Mouse (Mus musculus) left cerebral cortex, postnatal 10 days (tissue): ENCODE results near the gene Vmn2r77. TPM values are rescaled to one million over a fixed set of nuclear protein-coding genes. Genes with fewer than 3 reads are reported as not detected.
A peak's percentile ranks its signal among the peaks of the same experiment; 100 is the strongest.
"Not testable (repeated sequence)": the region's sequence is repeated elsewhere in the genome, so short reads cannot be mapped to it uniquely, and the experiment has no call there.

Experiments
- DNase-seq, 2 experiments: peaks; one replicate each; pipeline ENCODE4 v3.0.0; 2021 to 2022; ENCODE audit warnings: low spot score in 2 of 2, mixed read lengths in 1 of 2; ENCODE audit errors: extremely low spot score in 1 of 2
- intact Hi-C: fragments of 180-260 bp; cut with DNase I; formaldehyde crosslinking; loops from one replicate; pipeline ENCODE4 v1.15.1; 2025
- total RNA-seq, 2 experiments: library from RNA; stranded (reverse); gene quantifications; 2 replicates each; pipeline ENCODE4 v1.2.3; 2021

The Vmn2r77 gene
- total RNA-seq = not detected

DNA sequence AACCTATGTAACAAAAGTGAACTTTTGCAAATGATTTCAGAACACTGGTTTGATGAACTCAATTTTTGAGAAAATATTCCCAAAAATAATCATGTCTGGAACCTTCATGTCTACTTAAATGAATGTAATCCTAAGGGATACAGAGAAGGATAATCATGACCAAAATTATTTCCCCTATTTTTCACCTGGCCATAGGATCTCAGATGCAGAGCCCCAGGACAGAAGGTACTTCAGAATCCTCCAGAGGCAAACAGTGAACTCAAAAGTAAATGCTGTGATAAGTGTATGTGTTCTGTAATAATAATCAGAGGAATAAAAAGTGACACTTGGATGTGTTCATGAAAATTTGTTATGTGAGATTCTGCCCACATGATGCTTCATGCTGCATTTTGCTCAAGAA is at the start of gene Vmn2r77:
Gene Vmn2r77 (plus strand): TSS at position 301 of the 400 bp plus-strand sequence.
- intact Hi-C loops = no loop called here
- no peak for DNase-seq

DNA sequence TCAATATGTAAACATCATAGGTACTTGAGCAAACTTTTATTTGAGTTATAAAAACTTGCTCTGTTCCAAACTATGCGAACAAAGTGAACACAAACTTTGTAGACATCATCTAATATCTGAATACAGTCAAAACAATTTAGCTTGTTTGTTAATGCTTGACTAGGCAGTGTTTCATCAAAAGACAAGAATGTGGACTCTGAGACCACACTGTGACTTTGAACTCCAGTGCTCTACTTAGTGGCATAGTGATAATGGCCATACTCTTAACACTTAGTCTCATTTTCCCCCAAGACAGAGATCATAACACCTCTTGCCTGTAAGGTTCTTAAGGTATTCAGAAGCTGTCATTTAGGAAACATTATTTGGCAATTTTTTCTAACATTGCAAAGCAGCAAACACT is 34.1 kb upstream of the Vmn2r77 start:
- intact Hi-C loops = no loop called here
- no peak for DNase-seq

DNA sequence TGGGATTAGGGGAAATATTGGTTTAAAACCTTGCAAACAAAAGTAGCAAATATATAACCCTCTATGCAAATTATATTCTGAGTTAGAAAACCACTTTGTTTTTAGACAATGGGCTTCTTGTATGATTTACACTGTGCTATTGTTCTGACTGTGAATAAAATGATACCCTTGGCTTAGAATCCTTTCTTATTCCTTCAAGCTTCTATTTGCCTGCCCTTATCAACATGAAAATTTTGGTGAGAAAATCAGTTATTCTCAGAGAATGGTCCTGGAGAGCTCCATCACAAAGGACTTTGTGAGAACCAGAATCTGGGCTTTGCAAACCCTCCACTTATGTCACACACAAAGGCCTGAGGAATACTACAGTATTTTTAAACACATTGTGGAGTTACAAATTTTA is 30.2 kb upstream of the Vmn2r77 start:
- intact Hi-C loops = no loop called here
- no peak for DNase-seq

DNA sequence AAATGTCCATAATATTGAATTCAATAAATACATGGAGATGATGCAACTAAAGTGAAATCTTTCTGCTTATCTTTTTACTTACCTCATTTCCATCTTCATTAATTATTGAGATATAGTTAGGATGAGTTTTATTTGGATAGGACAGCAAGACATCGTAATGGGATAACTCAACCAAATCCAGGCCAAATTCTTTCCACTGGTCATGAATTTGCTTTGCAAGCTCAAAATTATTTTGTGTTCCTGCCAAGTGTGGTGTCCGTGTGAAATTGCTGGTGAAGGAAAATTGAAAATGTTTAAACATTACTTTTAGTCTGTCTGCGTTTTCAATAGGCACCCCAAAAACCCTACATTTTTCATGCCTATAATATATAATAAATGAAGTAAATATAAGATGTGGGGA is 23.2 kb upstream of the Vmn2r77 start:
- no peak for DNase-seq
- intact Hi-C loops = no loop called here

DNA sequence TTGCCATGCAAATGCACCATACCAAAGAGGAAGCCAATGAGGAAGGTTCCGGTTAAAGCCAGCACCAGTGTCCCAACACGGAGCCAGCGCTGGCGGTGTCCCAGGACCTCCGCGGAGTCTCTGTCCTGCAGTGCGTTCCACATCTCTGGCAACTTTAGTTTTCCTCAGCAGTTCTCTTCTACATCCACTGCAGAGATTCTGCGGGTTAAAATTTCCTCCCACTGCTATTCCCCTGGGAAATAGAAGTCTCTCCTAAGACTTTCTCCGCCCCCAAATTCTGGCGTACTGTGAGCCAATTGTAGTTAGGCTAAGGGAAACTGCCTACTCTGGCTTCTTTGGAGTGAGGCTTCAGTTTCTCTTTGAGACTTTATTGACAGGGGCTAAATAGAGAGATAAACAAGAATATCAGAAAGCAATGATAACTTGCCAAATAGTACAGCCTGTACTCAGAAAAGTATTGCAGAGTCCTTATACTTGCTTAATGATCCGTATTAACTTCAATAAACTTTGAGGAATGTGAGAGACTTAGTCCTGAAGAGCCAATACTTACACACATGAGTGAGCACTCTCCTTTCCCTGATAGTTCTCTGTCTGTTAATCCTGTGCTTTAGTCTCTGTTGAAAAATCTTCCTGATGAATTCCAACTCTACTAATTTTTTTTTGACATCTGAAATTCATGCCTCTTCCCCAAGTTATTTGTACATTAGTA is 19.1 kb upstream of the Vmn2r77 start, which contains the start of gene Folh1:
Gene Folh1 (minus strand): TSS at position 327 of the 709 bp plus-strand sequence.
- intact Hi-C loops = no loop called here
- peak; percentile 22 to 28 for DNase-seq

DNA sequence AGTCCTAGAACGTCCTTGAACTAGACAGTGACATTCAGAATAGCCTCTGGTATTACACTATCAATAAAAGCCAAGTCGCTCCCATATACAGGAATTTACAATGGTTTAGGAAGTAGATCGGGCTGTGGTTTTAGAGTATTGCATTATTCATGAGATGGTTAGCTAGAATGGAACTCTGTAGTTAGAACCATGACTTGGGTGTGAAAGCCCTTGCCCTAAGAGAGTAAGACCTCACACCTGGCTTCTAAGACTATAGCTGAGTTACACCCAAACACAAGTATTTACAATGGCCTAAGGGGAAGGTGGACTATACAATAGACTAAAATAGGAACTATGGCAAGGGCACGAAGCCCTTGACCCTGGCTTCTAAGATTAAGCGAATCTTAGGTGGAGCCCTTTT is 20.4 kb downstream of the Vmn2r77 start:
- intact Hi-C loops, DNase-seq: not testable (repeated sequence)

DNA sequence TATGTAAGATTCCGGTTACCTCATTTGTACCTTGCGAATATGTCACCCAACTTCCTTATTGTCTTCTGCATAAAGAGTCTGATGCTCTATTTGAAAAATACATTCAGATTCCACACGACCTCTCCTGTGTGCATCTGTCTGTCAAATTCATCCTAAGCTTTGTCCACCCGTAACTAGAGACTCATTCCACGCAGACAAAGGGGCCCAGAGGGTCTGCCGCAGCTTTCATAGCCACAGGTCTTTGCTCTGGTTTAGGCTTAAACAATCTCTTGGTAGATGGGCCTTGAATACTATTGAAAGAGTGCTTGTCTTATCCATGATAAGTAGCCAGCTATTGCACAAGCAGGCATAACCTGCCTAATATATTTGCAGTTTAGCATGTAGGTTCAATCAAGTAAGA is 20.9 kb downstream of the Vmn2r77 start:
- DNase-seq, intact Hi-C loops: not testable (repeated sequence)

DNA sequence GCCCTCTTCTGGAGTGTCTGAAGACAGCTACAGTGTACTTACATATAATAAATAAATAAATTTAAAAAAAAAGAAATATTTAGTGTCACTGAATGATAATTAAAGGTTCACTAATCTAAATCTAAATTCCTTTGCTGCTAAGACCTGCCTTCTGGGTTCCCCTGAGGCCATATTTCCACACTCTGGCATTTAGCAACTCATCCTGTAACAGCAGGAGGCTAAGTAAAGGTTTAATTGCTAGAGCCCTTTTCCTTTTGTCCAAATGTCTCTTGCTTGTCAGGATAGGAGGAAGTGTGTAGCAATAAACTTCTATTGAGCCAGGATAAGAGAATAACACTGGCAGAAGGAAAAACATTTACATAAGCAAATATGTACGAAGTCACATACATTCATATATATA is 21.6 kb downstream of the Vmn2r77 start:
- intact Hi-C loops = no loop called here
- no peak for DNase-seq

Other genes with a start within 250 kb of the Vmn2r77 start
- gene Olfr295, start 211.2 kb upstream of the Vmn2r77 start, total RNA-seq = not detected
- not detected for gene Olfr294, start 178.4 kb upstream of the Vmn2r77 start, total RNA-seq
- not detected for gene Olfr293, start 146.0 kb upstream of the Vmn2r77 start, total RNA-seq
- not detected for gene Olfr292, start 106.7 kb upstream of the Vmn2r77 start, total RNA-seq
- 1 to 10 TPM; 2.9 to 4.1 TPM for gene Folh1, start 19.1 kb upstream of the Vmn2r77 start, total RNA-seq
- not detected for gene Vmn2r78, start 120.1 kb downstream of the Vmn2r77 start, total RNA-seq
- under 1 TPM in 1 of 2 experiments, not detected in 1; 0.02 TPM for gene Vmn2r79, start 201.1 kb downstream of the Vmn2r77 start, total RNA-seq